ENCODE assay signal across 1 mouse cellular context in the genomic region with DNA sequence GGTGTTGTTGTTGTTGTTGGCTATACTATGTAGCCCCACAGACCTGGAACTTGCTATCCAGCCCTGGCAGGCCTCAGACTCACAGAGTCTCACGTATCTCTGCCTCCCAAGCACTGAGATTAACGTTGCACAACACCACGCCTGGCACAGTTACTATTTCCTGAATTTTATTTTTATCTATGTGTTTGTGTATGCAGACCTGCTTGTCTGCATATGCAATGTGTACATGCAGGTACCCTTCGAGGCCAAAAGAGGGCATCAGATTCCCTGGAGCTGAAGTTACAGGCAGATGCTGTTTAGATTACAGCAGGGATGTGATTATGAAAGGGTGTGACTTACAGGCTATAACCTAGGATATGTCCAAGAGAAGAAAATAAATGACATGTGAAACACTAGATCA.
TF ChIP-seq lines count a peak whose summit lies in the region.

No protein-coding gene starts in this region.

TF ChIP-seq in MEL, 35 proteins besides CTCF, POLR2A, EP300 and RAD21 (continued from another document):
- TF ChIP-seq MAFK (IDR thresholded peaks at IDR 0.05; ENCODE audit: borderline replicate concordance, low read depth, low read length) (no peak), HCFC1 (IDR thresholded peaks at IDR 0.05; ENCODE audit: low read depth, low read length) (no peak), SIN3A (IDR thresholded peaks at IDR 0.05; ENCODE audit: low read length) (0 out of 2 replicates have a peak, but pooled peaks have one; percentile 30), ELF1 (IDR thresholded peaks at IDR 0.05; ENCODE audit: low read depth, low read length) (no peak), ETS1 (IDR thresholded peaks at IDR 0.05; ENCODE audit: low read depth, low read length) (peak; percentile 72), USF2 (IDR thresholded peaks at IDR 0.05; ENCODE audit: borderline replicate concordance in 1 of 2, insufficient read depth in 1 of 2, low read depth in 1 of 2, low read length in 2 of 2) (no peak), ZMIZ1 (IDR thresholded peaks at IDR 0.05; ENCODE audit: low read depth, low read length) (no peak), MYB (IDR thresholded peaks at IDR 0.05; ENCODE audit: low read depth, low read length) (peak; percentile 32; the same call in 1 of the 2 replicates), SMC3 (IDR thresholded peaks at IDR 0.05; ENCODE audit: low read depth, low read length) (peak; percentile 44), GATA1 (IDR thresholded peaks at IDR 0.05; ENCODE audit: low read depth, low read length) (peak; percentile 62), CHD2 (IDR thresholded peaks at IDR 0.05; ENCODE audit: low read length) (no peak), NRF1 (IDR thresholded peaks at IDR 0.05; ENCODE audit: insufficient read depth, low read depth, low read length, poor library complexity, severe bottlenecking) (no peak), RCOR1 (IDR thresholded peaks at IDR 0.05; ENCODE audit: low read depth, low read length) (0 out of 2 replicates have a peak, but pooled peaks have one; percentile 11), TBP (IDR thresholded peaks at IDR 0.05; ENCODE audit: low read depth, low read length) (no peak), MYC (IDR thresholded peaks at IDR 0.05; ENCODE audit: low read depth, low read length) (no peak), MAZ (IDR thresholded peaks at IDR 0.05; ENCODE audit: low read depth, low read length) (no peak), ZKSCAN1 (IDR thresholded peaks at IDR 0.05; ENCODE audit: low read depth, low read length) (no peak), UBTF (IDR thresholded peaks at IDR 0.05; ENCODE audit: borderline replicate concordance, insufficient read depth, low read depth, low read length) (no peak), POLR2AphosphoS5 (IDR thresholded peaks at IDR 0.05; ENCODE audit: borderline replicate concordance, low read depth, low read length) (no peak), KAT2A (conservative IDR thresholded peaks at IDR 0.05; ENCODE audit: low read depth, low read length) (no peak)
